Mouse (Mus musculus) forebrain, embryonic 13.5 days (tissue): ENCODE results near the gene Wbp1l. TPM values are rescaled to one million over a fixed set of nuclear protein-coding genes. Genes with fewer than 3 reads are reported as not detected.

Experiments
- ATAC-seq: fragments of 200-750 bp; cut with Nextera tagmentation; 2 replicates; pipeline ENCODE4 v1.8.0; 2017
- H3K27ac ChIP-seq: fragments of 300-500 bp; sonication (generic); 2 replicates; pipeline ENCODE4 v1.5.1; 2015; ENCODE audit warnings: inconsistent platforms, mild to moderate bottlenecking, moderate library complexity
- H3K27me3 ChIP-seq: fragments of 300-500 bp; sonication (generic); 2 replicates; pipeline ENCODE4 v1.6.1; 2015; ENCODE audit warnings: mild to moderate bottlenecking, inconsistent platforms
- H3K36me3 ChIP-seq: fragments of 300-500 bp; sonication (generic); 2 replicates; pipeline ENCODE4 v1.6.1; 2015; ENCODE audit warnings: mild to moderate bottlenecking, inconsistent platforms; ENCODE audit not compliant: poor library complexity, severe bottlenecking
- H3K4me1 ChIP-seq: fragments of 300-500 bp; sonication (generic); 2 replicates; pipeline ENCODE4 v1.6.1; 2015; ENCODE audit warnings: inconsistent platforms
- H3K4me2 ChIP-seq: fragments of 300-500 bp; sonication (generic); 2 replicates; pipeline ENCODE4 v1.6.1; 2015; ENCODE audit warnings: inconsistent platforms, mild to moderate bottlenecking, moderate library complexity
- H3K4me3 ChIP-seq: fragments of 300-500 bp; sonication (generic); 2 replicates; pipeline ENCODE4 v1.5.1; 2015; ENCODE audit warnings: mild to moderate bottlenecking, inconsistent platforms
- H3K9ac ChIP-seq: fragments of 300-500 bp; sonication (generic); 2 replicates; pipeline ENCODE4 v1.6.1; 2015; ENCODE audit warnings: mild to moderate bottlenecking, inconsistent platforms
- H3K9me3 ChIP-seq: fragments of 300-500 bp; sonication (generic); replicated peaks from 2 replicates; pipeline ENCODE4 v1.6.1; 2016; ENCODE audit warnings: inconsistent platforms
- WGBS: fragments of 180-500 bp; shearing (Covaris S2); methylation state at CpG from one replicate; pipeline ENCODE4 v1.1.7; 2015; 5-methylcytosine and 5-hydroxymethylcytosine counted together
- polyA plus RNA-seq: library from polyadenylated mRNA; unstranded; fragments of >200 nt; fragmentation: Nextera tagmentation; extraction: Ambion mirVana; gene quantifications from 2 replicates; pipeline ENCODE4 v1.2.1, GENCODE M21; 2015

The Wbp1l gene
- polyA plus RNA-seq, 1 experiment from 2014 or later: 33.1 TPM

GRCm38 (mm10) chr19:46601491-46601890 is 2.6 kb downstream of the Wbp1l start:
- H3K4me2 ChIP-seq: no peak overlapping the region
- WGBS: 90% methylated on average over 14 of the region's 14 CpGs
- H3K4me3 ChIP-seq: no peak overlapping the region
- H3K9me3 ChIP-seq: no peaks in the 10 kb centered on the region
- H3K9ac ChIP-seq: no peak overlapping the region
- no peaks in the 10 kb centered on the region for H3K27me3 ChIP-seq
- no peak for ATAC-seq
- H3K27ac ChIP-seq: no peak overlapping the region
- peaks cover 23% of the 10 kb centered on the region for H3K36me3 ChIP-seq
- H3K4me1 ChIP-seq: peaks cover 31% of the 10 kb centered on the region

- Histone ChIP-seq H3K4me1 (peaks cover 31% of the 10 kb centered on the region), H3K9me3 (no peaks in the 10 kb centered on the region), H3K4me3 (no peak overlapping the region), H3K27ac (no peak overlapping the region), H3K27me3 (no peaks in the 10 kb centered on the region), H3K4me2 (no peak overlapping the region), H3K9ac (no peak overlapping the region), H3K36me3 (peaks cover 32% of the 10 kb centered on the region)
- no peak for ATAC-seq
- whole genome bisulfite sequencing: 89% methylated on average over 4 of the region's 4 CpGs
Observed at GRCm38 (mm10) chr19:46602406-46602805, 3.5 kb downstream of the Wbp1l start.

GRCm38 (mm10) chr19:46606718-46607117 is 7.8 kb downstream of the Wbp1l start:
- peaks cover 49% of the 10 kb centered on the region for H3K36me3 ChIP-seq
- H3K4me2 ChIP-seq: no peak overlapping the region
- no peaks in the 10 kb centered on the region for H3K27me3 ChIP-seq
- peaks cover 4% of the 10 kb centered on the region for H3K4me1 ChIP-seq
- 95% methylated on average over 13 of the region's 13 CpGs for WGBS
- H3K9me3 ChIP-seq: no peaks in the 10 kb centered on the region
- no peak overlapping the region for H3K9ac ChIP-seq
- H3K27ac ChIP-seq: no peak overlapping the region
- no peak for ATAC-seq
- no peak overlapping the region for H3K4me3 ChIP-seq

- Histone ChIP-seq H3K27me3 (no peaks in the 10 kb centered on the region), H3K9ac (no peak overlapping the region), H3K36me3 (peaks cover 49% of the 10 kb centered on the region), H3K4me2 (no peak overlapping the region), H3K4me1 (peaks cover 2% of the 10 kb centered on the region), H3K27ac (no peak overlapping the region), H3K4me3 (no peak overlapping the region), H3K9me3 (no peaks in the 10 kb centered on the region)
- 80% methylated on average over 7 of the region's 7 CpGs for WGBS
- ATAC-seq: no peak
Observed at GRCm38 (mm10) chr19:46607424-46607823, 8.5 kb downstream of the Wbp1l start.

- no peak for ATAC-seq
- Histone ChIP-seq H3K27me3 (no peaks in the 10 kb centered on the region), H3K27ac (no peak overlapping the region), H3K4me1 (no peaks in the 10 kb centered on the region), H3K4me3 (no peak overlapping the region), H3K36me3 (peaks cover 42% of the 10 kb centered on the region), H3K9me3 (no peaks in the 10 kb centered on the region), H3K9ac (no peak overlapping the region), H3K4me2 (no peak overlapping the region)
- WGBS: 97% methylated on average over 7 of the region's 7 CpGs
Observed at GRCm38 (mm10) chr19:46608158-46608557, 9.3 kb downstream of the Wbp1l start.

- peaks cover 30% of the 10 kb centered on the region for H3K4me1 ChIP-seq
- H3K4me3 ChIP-seq: no peak overlapping the region
- H3K4me2 ChIP-seq: no peak overlapping the region
- H3K27me3 ChIP-seq: no peaks in the 10 kb centered on the region
- H3K36me3 ChIP-seq: peaks cover 18% of the 10 kb centered on the region
- WGBS: 90% methylated on average over 11 of the region's 11 CpGs
- no peaks in the 10 kb centered on the region for H3K9me3 ChIP-seq
- no peak overlapping the region for H3K9ac ChIP-seq
- ATAC-seq: no peak
- H3K27ac ChIP-seq: no peak overlapping the region
Observed at GRCm38 (mm10) chr19:46616378-46616777, 17.5 kb downstream of the Wbp1l start.

GRCm38 (mm10) chr19:46617361-46617760 is 18.5 kb downstream of the Wbp1l start:
- Histone ChIP-seq H3K36me3 (peaks cover 18% of the 10 kb centered on the region), H3K27me3 (no peaks in the 10 kb centered on the region), H3K4me1 (peaks cover 40% of the 10 kb centered on the region), H3K9me3 (no peaks in the 10 kb centered on the region), H3K9ac (no peak overlapping the region), H3K4me2 (no peak overlapping the region), H3K27ac (no peak overlapping the region; the same call in 1 of the 2 replicates), H3K4me3 (no peak overlapping the region)
- ATAC-seq: no peak
- WGBS: 91% methylated on average over 8 of the region's 8 CpGs

- 0 out of 2 replicates have a peak, but pooled peaks have one; percentile 36 for ATAC-seq
- no peak overlapping the region for H3K4me3 ChIP-seq
- H3K4me2 ChIP-seq: no peak overlapping the region
- peak overlapping the region; percentile 35; the same call in 1 of the 2 replicates for H3K27ac ChIP-seq
- no peaks in the 10 kb centered on the region for H3K27me3 ChIP-seq
- peaks cover 18% of the 10 kb centered on the region for H3K36me3 ChIP-seq
- H3K4me1 ChIP-seq: peaks cover 49% of the 10 kb centered on the region
- H3K9me3 ChIP-seq: no peaks in the 10 kb centered on the region
- H3K9ac ChIP-seq: no peak overlapping the region
- WGBS: 39% methylated on average over 9 of the region's 9 CpGs
Observed at GRCm38 (mm10) chr19:46618322-46618721, 19.4 kb downstream of the Wbp1l start.

GRCm38 (mm10) chr19:46619001-46619400 is 20.1 kb downstream of the Wbp1l start:
- Histone ChIP-seq H3K4me2 (no peak overlapping the region), H3K4me3 (no peak overlapping the region), H3K9me3 (no peaks in the 10 kb centered on the region), H3K4me1 (peaks cover 56% of the 10 kb centered on the region), H3K27me3 (no peaks in the 10 kb centered on the region), H3K9ac (no peak overlapping the region), H3K36me3 (peaks cover 13% of the 10 kb centered on the region), H3K27ac (peak overlapping the region; percentile 51; the same call in 1 of the 2 replicates)
- ATAC-seq: no peak
- WGBS: 85% methylated on average over 19 of the region's 19 CpGs

- ATAC-seq: no peak
- Histone ChIP-seq H3K4me1 (peaks cover 61% of the 10 kb centered on the region), H3K9ac (no peak overlapping the region), H3K36me3 (peaks cover 9% of the 10 kb centered on the region), H3K4me2 (no peak overlapping the region), H3K4me3 (no peak overlapping the region), H3K27ac (no peak overlapping the region), H3K27me3 (no peaks in the 10 kb centered on the region), H3K9me3 (no peaks in the 10 kb centered on the region)
- WGBS: 97% methylated on average over 6 of the region's 6 CpGs
Observed at GRCm38 (mm10) chr19:46619518-46619917, 20.6 kb downstream of the Wbp1l start.

GRCm38 (mm10) chr19:46620016-46620808 is 21.3 kb downstream of the Wbp1l start:
- no peaks in the 10 kb centered on the region for H3K27me3 ChIP-seq
- no peak overlapping the region for H3K4me2 ChIP-seq
- WGBS: 91% methylated on average over 14 of the region's 14 CpGs
- H3K4me3 ChIP-seq: no peak overlapping the region
- peaks cover 12% of the 10 kb centered on the region for H3K36me3 ChIP-seq
- ATAC-seq: no peak
- H3K9ac ChIP-seq: no peak overlapping the region
- H3K9me3 ChIP-seq: no peaks in the 10 kb centered on the region
- H3K27ac ChIP-seq: no peak overlapping the region
- H3K4me1 ChIP-seq: peaks cover 65% of the 10 kb centered on the region

GRCm38 (mm10) chr19:46621236-46622183 is 22.6 kb downstream of the Wbp1l start:
- peak overlapping the region; percentile 57; the same call in 1 of the 2 replicates for H3K27ac ChIP-seq

More at GRCm38 (mm10) chr19:46621236-46622183, 22.6 kb downstream of the Wbp1l start:
- WGBS: 69% methylated on average over 19 of the region's 19 CpGs
- Histone ChIP-seq H3K4me2 (no peak overlapping the region), H3K27me3 (no peaks in the 10 kb centered on the region), H3K4me1 (peaks cover 65% of the 10 kb centered on the region), H3K36me3 (peaks cover 19% of the 10 kb centered on the region), H3K9me3 (no peaks in the 10 kb centered on the region), H3K9ac (no peak overlapping the region), H3K4me3 (no peak overlapping the region)
- ATAC-seq: no peak
